Mouse (Mus musculus) neural tube, embryonic 13.5 days (tissue): ENCODE measurements around the gene Rusc1. TPM values are rescaled to one million over a fixed set of nuclear protein-coding genes. Genes with fewer than 3 reads are reported as not detected.

Source experiments
- ATAC-seq: fragments of 200-750 bp; cut with Nextera tagmentation; 2 replicates; pipeline ENCODE4 v1.8.0; 2017; ENCODE audit warnings: low read depth, mild to moderate bottlenecking, moderate TSS enrichment, moderate library complexity
- H3K27ac ChIP-seq: fragments of 300-500 bp; sonication (generic); replicated peaks from 2 replicates; pipeline ENCODE4 v1.5.1; 2015; ENCODE audit warnings: moderate library complexity, mild to moderate bottlenecking, inconsistent platforms
- H3K27me3 ChIP-seq: fragments of 300-500 bp; sonication (generic); 2 replicates; pipeline ENCODE4 v1.6.1; 2015; ENCODE audit warnings: mild to moderate bottlenecking, inconsistent platforms
- H3K36me3 ChIP-seq: fragments of 300-500 bp; sonication (generic); 2 replicates; pipeline ENCODE4 v1.6.1; 2015; ENCODE audit warnings: mild to moderate bottlenecking, inconsistent platforms
- H3K4me1 ChIP-seq: fragments of 300-500 bp; sonication (generic); replicated peaks from 2 replicates; pipeline ENCODE4 v1.6.1; 2015; ENCODE audit warnings: inconsistent platforms
- H3K4me2 ChIP-seq: fragments of 300-500 bp; sonication (generic); 2 replicates; pipeline ENCODE4 v1.6.1; 2015; ENCODE audit warnings: inconsistent platforms, mild to moderate bottlenecking, moderate library complexity
- H3K4me3 ChIP-seq: fragments of 300-500 bp; sonication (generic); 2 replicates; pipeline ENCODE4 v1.5.1; 2015; ENCODE audit warnings: mild to moderate bottlenecking, inconsistent platforms
- H3K9ac ChIP-seq: fragments of 300-500 bp; sonication (generic); 2 replicates; pipeline ENCODE4 v1.6.1; 2015; ENCODE audit warnings: moderate library complexity, mild to moderate bottlenecking, inconsistent platforms
- H3K9me3 ChIP-seq: fragments of 300-500 bp; sonication (generic); 2 replicates; pipeline ENCODE4 v1.6.1; 2016; ENCODE audit warnings: inconsistent platforms
- WGBS: fragments of 180-500 bp; shearing (Covaris S2); methylation state at CpG from one replicate; pipeline ENCODE4 v1.1.7; 2015; 5-methylcytosine and 5-hydroxymethylcytosine counted together
- polyA plus RNA-seq: library from polyadenylated mRNA; unstranded; fragments of >200 nt; fragmentation: Nextera tagmentation; extraction: Ambion mirVana; gene quantifications from 2 replicates; pipeline ENCODE4 v1.2.1, GENCODE M21; 2015

Rusc1 gene
- polyA plus RNA-seq, 1 experiment from 2014 or later, result 91.9 TPM

DNA sequence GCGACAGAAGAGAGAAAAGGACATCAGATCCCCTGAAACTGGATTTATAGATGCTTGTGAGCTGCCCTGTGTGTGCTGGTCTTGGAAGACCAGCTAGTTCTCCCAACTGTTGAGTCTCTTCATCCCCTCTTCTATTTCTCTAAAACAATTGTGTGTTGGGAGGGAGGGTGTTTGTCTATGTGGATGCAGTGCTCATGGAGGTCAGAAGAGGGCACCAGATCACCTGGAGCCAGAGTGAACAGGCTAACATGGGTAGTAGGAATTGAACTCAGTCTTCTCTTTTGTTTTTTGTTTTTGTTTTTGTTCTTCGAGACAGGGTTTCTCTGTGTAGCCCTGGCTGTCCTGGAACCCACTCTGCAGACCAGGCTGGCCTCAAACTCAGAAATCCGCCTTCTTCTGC lies 34.3 kb downstream of the Rusc1 start:
- Histone ChIP-seq H3K9me3 (no peaks in the 10 kb centered on the region), H3K9ac (no peak overlapping the region), H3K4me1 (no peaks in the 10 kb centered on the region), H3K27ac (no peak overlapping the region), H3K27me3 (no peaks in the 10 kb centered on the region), H3K4me3 (no peak overlapping the region), H3K4me2 (no peak overlapping the region), H3K36me3 (peaks cover 96% of the 10 kb centered on the region)
- 91% methylated on average over 3 of the region's 3 CpGs for WGBS
- ATAC-seq, result no peak

GRCm38 (mm10) chr3:89058361-89058760 lies 34.8 kb downstream of the Rusc1 start:
- Histone ChIP-seq H3K9ac (no peak overlapping the region), H3K36me3 (peaks cover 96% of the 10 kb centered on the region), H3K4me1 (no peaks in the 10 kb centered on the region), H3K4me2 (no peak overlapping the region), H3K4me3 (no peak overlapping the region), H3K27me3 (no peaks in the 10 kb centered on the region), H3K9me3 (no peaks in the 10 kb centered on the region), H3K27ac (no peak overlapping the region)
- WGBS, result 96% methylated on average over 9 of the region's 9 CpGs
- ATAC-seq, result no peak

DNA sequence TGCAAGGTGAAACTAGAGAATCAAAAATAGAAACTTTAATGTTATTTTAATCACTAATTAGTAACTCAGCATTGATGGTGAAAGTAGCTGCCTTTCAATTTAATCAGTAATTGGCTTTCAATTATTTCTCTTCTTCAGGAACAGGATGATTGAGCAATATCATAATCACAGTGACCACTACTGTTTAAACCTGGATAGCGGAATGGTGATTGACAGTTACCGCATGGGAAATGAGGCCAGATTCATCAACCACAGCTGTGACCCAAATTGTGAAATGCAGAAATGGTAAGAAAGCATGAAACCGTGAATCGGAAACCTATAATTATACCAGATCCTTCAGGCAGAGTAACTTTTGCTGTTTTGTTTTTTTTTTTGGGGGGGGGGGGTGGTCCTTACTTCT lies 49.8 kb downstream of the Rusc1 start:
- H3K27me3 ChIP-seq, result no peaks in the 10 kb centered on the region
- no peaks in the 10 kb centered on the region for H3K4me1 ChIP-seq
- no peak overlapping the region for H3K27ac ChIP-seq
- WGBS, result 95% methylated on average over 4 of the region's 4 CpGs
- H3K9ac ChIP-seq, result no peak overlapping the region
- H3K4me2 ChIP-seq, result no peak overlapping the region
- no peak overlapping the region for H3K4me3 ChIP-seq
- ATAC-seq, result no peak
- peaks cover 79% of the 10 kb centered on the region for H3K36me3 ChIP-seq
- no peaks in the 10 kb centered on the region for H3K9me3 ChIP-seq

Other genes starting within 250 kb of the Rusc1 start
- gene Msto1, start 179.3 kb downstream of the Rusc1 start, polyA plus RNA-seq, result 41.1 and 45.3 TPM in 2 replicates
- gene Ash1l, start 142.7 kb downstream of the Rusc1 start, polyA plus RNA-seq, result 19.1 and 20.6 TPM in 2 replicates
- 145 and 152 TPM in 2 replicates for gene Dap3, start 142.1 kb downstream of the Rusc1 start, polyA plus RNA-seq
- 0.15 TPM in 1 of 2 replicates, not detected in the other for gene Gm43738, start 7.8 kb upstream of the Rusc1 start, polyA plus RNA-seq
- 329 and 357 TPM in 2 replicates for gene Fdps, start 8.6 kb upstream of the Rusc1 start, polyA plus RNA-seq
- gene Pklr, start 42.8 kb upstream of the Rusc1 start, polyA plus RNA-seq, result 0.14 and 0.46 TPM in 2 replicates
- gene Hcn3, start 66.9 kb upstream of the Rusc1 start, polyA plus RNA-seq, result 34.6 and 35.6 TPM in 2 replicates
- 27.5 and 30.6 TPM in 2 replicates for gene Clk2, start 71.5 kb upstream of the Rusc1 start, polyA plus RNA-seq
- gene Scamp3, start 84.2 kb upstream of the Rusc1 start, polyA plus RNA-seq, result 129 and 135 TPM in 2 replicates
- gene Fam189b, start 89.8 kb upstream of the Rusc1 start, polyA plus RNA-seq, result 38.9 and 49.9 TPM in 2 replicates
- gene Gba, start 109.6 kb upstream of the Rusc1 start, polyA plus RNA-seq, result 48.3 and 50.0 TPM in 2 replicates
- 45.6 and 52.8 TPM in 2 replicates for gene Thbs3, start 121.9 kb upstream of the Rusc1 start, polyA plus RNA-seq
- gene Mtx1, start 133.8 kb upstream of the Rusc1 start, polyA plus RNA-seq, result 157 and 170 TPM in 2 replicates
- 1.0 and 1.1 TPM in 2 replicates for gene Muc1, start 135.7 kb upstream of the Rusc1 start, polyA plus RNA-seq
- 248 and 258 TPM in 2 replicates for gene Krtcap2, start 152.7 kb upstream of the Rusc1 start, polyA plus RNA-seq
- gene Trim46, start 153.0 kb upstream of the Rusc1 start, polyA plus RNA-seq, result 55.8 and 55.9 TPM in 2 replicates
- gene Dpm3, start 166.0 kb upstream of the Rusc1 start, polyA plus RNA-seq, result 76.9 and 81.4 TPM in 2 replicates
- gene Slc50a1, start 177.3 kb upstream of the Rusc1 start, polyA plus RNA-seq, result 44.0 and 45.5 TPM in 2 replicates
- gene Efna1, start 187.8 kb upstream of the Rusc1 start, polyA plus RNA-seq, result 12.5 and 14.5 TPM in 2 replicates
- 87.4 and 90.1 TPM in 2 replicates for gene Efna3, start 229.7 kb upstream of the Rusc1 start, polyA plus RNA-seq
- gene Efna4, start 244.7 kb upstream of the Rusc1 start, polyA plus RNA-seq, result 8.5 and 10.7 TPM in 2 replicates